Mouse (Mus musculus) thymus, postnatal 0 days (tissue): ENCODE measurements around the gene Hist1h4d. TPM values are rescaled to one million over a fixed set of nuclear protein-coding genes. Genes with fewer than 3 reads are reported as not detected.
"Not testable (repeated sequence)": the region's sequence is repeated elsewhere in the genome, so short reads cannot be mapped to it uniquely, and the experiment has no call there.

Experiments used
- DNase-seq: peaks from one replicate; pipeline ENCODE4 v3.0.0-alpha.2; 2015; ENCODE audit warnings: low spot score
- polyA plus RNA-seq: library from polyadenylated mRNA; unstranded; fragments of >200 nt; fragmentation: Nextera tagmentation; extraction: Ambion mirVana; gene quantifications from 2 replicates; pipeline ENCODE4 v1.2.1, GENCODE M21; 2015

Hist1h4d gene
- polyA plus RNA-seq, 1 experiment from 2014 or later, result 292 TPM

GRCm38 (mm10) chr13:23551146-23551834 is 30.1 kb upstream of the Hist1h4d start, which contains the start of gene Hist1h4f:
Gene Hist1h4f (minus strand): TSS chr13:23551648.
- peak; percentile 93 for DNase-seq

GRCm38 (mm10) chr13:23551931-23552914 is 29.2 kb upstream of the Hist1h4d start:
- no peak for DNase-seq

- DNase-seq, result no peak
Observed at GRCm38 (mm10) chr13:23552962-23553361, 28.4 kb upstream of the Hist1h4d start, which contains the start of gene Hist1h1d. Gene Hist1h1d (plus strand): TSS chr13:23553262.

GRCm38 (mm10) chr13:23554393-23554792 is 27.0 kb upstream of the Hist1h4d start:
- DNase-seq, result no peak

- DNase-seq, result peak; percentile 93
Observed at GRCm38 (mm10) chr13:23554925-23555838, 26.2 kb upstream of the Hist1h4d start.

- DNase-seq, result peak; percentile 88
Observed at GRCm38 (mm10) chr13:23555839-23556416, 25.5 kb upstream of the Hist1h4d start.

- no peak for DNase-seq
Observed at GRCm38 (mm10) chr13:23556906-23557305, 24.5 kb upstream of the Hist1h4d start.

GRCm38 (mm10) chr13:23560699-23561098 is 20.7 kb upstream of the Hist1h4d start:
- not testable (repeated sequence) for DNase-seq

- not testable (repeated sequence) for DNase-seq
Observed at GRCm38 (mm10) chr13:23561531-23561882, 19.9 kb upstream of the Hist1h4d start.

GRCm38 (mm10) chr13:23561883-23562659 is 19.3 kb upstream of the Hist1h4d start, which contains the start of gene Hist1h3e:
Gene Hist1h3e (minus strand): TSS chr13:23562369.
- DNase-seq, result peak; percentile 97

GRCm38 (mm10) chr13:23562699-23563462 is 18.5 kb upstream of the Hist1h4d start:
- peak; percentile 65 for DNase-seq

- DNase-seq, result no peak
Observed at GRCm38 (mm10) chr13:23564482-23564881, 16.9 kb upstream of the Hist1h4d start.

GRCm38 (mm10) chr13:23570261-23571021 is 11.0 kb upstream of the Hist1h4d start:
- DNase-seq, result peak; percentile 44

GRCm38 (mm10) chr13:23571022-23571503 is 10.3 kb upstream of the Hist1h4d start, which contains the start of the genes Hist1h2ae and Hist1h2bg:
Gene Hist1h2ae (minus strand): TSS chr13:23571220.
Gene Hist1h2bg (plus strand): TSS chr13:23571396.
- DNase-seq, result peak; percentile 94

GRCm38 (mm10) chr13:23571504-23572217 is 9.7 kb upstream of the Hist1h4d start:
- DNase-seq, result peak; percentile 56

- DNase-seq, result peak; percentile 51
Observed at GRCm38 (mm10) chr13:23572218-23573033, 9.0 kb upstream of the Hist1h4d start.
